Mouse (Mus musculus): ENCODE measurements around the gene Dhx16. TPM values are rescaled to one million over a fixed set of nuclear protein-coding genes. Genes with fewer than 3 reads are reported as not detected.
"Not testable (repeated sequence)": the region's sequence is repeated elsewhere in the genome, so short reads cannot be mapped to it uniquely, and the experiment has no call there.

The Dhx16 gene
- polyA plus RNA-seq, 1 experiment from 2014 or later: 26.6 TPM

DNA sequence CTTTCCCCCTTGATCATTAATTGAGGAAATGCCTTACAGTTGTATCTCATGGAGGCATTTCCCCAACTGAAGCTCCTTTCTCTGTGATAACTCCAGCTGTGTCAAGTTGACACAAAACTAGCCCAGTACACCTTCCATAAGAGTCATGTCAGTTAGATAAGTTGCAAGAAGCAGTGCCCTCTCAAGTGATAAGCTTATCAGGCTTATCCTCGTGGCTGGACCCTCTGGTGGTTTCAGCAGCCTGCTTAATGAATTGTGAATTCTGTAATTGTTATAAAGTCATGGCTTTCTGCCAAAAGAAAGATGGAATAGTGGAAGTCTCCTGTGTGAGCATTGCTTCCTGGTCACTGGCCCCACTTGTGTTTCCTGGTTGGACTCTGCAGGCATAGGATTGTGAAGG is 47.9 kb downstream of the Dhx16 start:
- 0 out of 2 replicates have a peak overlapping the region, but pooled peaks have one; percentile 8 for H3K9ac ChIP-seq
- H3K4me2 ChIP-seq: no peak overlapping the region
- H3K9me3 ChIP-seq (replicated peaks): no peaks in the 10 kb centered on the region
- peaks cover 9% of the 10 kb centered on the region; the same call in 1 of the 2 replicates for H3K4me1 ChIP-seq (replicated peaks)
- 8% methylated on average over 1 of the region's 1 CpGs for WGBS
- no peaks in the 10 kb centered on the region for H3K27me3 ChIP-seq (replicated peaks)
- H3K4me3 ChIP-seq: no peak overlapping the region
- peaks cover 88% of the 10 kb centered on the region for H3K36me3 ChIP-seq
- ATAC-seq (ENCODE audit: insufficient number of reproducible peaks, low FRiP score): no peak
- H3K27ac ChIP-seq (ENCODE audit: poor library complexity, severe bottlenecking): no peak overlapping the region

DNA sequence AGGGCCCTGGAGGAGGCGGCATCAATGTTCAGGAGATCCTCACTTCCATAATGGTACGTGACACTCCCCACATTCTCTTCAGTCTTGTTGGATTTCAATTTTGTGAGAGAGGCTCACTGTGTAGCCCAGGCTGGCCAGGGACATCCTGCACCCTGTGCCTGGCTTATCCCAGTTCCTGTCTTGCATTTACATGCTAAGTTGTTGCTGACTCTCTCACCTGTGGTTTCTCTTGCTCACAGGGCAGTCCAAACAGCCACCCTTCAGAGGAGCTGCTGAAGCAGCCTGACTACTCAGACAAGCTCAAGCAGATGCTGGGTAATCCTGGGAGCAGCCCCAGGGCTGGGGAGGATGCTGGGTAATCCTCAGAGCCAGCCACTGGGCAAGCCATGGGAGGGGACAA is 49.9 kb downstream of the Dhx16 start:
- peaks cover 9% of the 10 kb centered on the region; the same call in 1 of the 2 replicates for H3K4me1 ChIP-seq (replicated peaks)
- WGBS: 95% methylated on average over 2 of the region's 2 CpGs
- no peaks in the 10 kb centered on the region for H3K27me3 ChIP-seq (replicated peaks)
- peak; percentile 31; the same call in 1 of the 2 replicates for ATAC-seq (ENCODE audit: insufficient number of reproducible peaks, low FRiP score)
- no peaks in the 10 kb centered on the region for H3K9me3 ChIP-seq (replicated peaks)
- no peak overlapping the region for H3K4me2 ChIP-seq
- no peak overlapping the region for H3K9ac ChIP-seq
- H3K4me3 ChIP-seq: no peak overlapping the region
- no peak overlapping the region for H3K27ac ChIP-seq (ENCODE audit: poor library complexity, severe bottlenecking)
- peaks cover 75% of the 10 kb centered on the region for H3K36me3 ChIP-seq

DNA sequence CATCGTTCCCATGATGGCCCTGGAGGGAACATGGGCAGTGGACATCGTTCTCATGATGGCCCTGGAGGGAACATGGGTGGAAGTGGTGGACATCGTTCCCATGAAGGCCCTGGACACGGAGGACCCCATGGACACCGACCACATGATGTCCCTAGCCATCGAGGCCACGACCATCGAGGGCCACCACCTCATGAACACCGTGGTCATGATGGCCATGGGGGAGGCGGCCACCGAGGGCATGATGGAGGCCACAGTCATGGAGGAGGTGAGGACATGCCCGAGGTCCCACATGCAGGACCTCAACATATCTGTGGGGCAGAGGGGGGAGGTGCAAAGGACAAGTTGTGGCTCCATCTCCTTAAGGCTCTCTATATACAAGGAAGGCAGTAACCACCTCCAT is 51.0 kb downstream of the Dhx16 start:
- Histone ChIP-seq H3K27ac (ENCODE audit: poor library complexity, severe bottlenecking) (no peak overlapping the region), H3K36me3 (peaks cover 64% of the 10 kb centered on the region), H3K9me3 (replicated peaks) (no peaks in the 10 kb centered on the region), H3K4me1 (replicated peaks) (peaks cover 9% of the 10 kb centered on the region; the same call in 1 of the 2 replicates), H3K9ac (no peak overlapping the region), H3K4me3 (no peak overlapping the region), H3K27me3 (replicated peaks) (no peaks in the 10 kb centered on the region), H3K4me2 (no peak overlapping the region)
- no peak; the same call in 1 of the 2 replicates for ATAC-seq (ENCODE audit: insufficient number of reproducible peaks, low FRiP score)
- WGBS: 92% methylated on average over 12 of the region's 12 CpGs

DNA sequence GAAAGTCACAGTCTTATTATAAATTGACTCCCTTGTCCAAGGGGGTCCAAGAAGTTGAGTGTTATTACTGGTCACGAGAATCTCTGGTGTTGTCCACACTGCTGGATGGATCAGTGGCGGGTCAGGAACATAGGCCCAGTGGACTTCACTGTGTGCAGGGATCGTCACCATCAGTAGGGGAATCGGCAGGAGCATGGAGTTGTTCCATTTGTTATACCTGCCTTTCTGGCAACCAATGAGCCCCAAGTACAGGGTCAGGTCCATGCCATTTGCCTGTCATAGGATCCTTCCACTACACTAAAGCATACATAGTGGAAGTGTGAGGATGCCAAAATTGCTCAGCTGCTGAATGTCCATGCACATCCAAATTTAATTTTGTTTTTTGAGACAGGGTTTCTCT is 53.0 kb downstream of the Dhx16 start:
- no peaks in the 10 kb centered on the region for H3K9me3 ChIP-seq (replicated peaks)
- no peak overlapping the region for H3K4me3 ChIP-seq
- no peak overlapping the region for H3K27ac ChIP-seq (ENCODE audit: poor library complexity, severe bottlenecking)
- no peak for ATAC-seq (ENCODE audit: insufficient number of reproducible peaks, low FRiP score)
- no peak overlapping the region for H3K9ac ChIP-seq
- no peaks in the 10 kb centered on the region for H3K27me3 ChIP-seq (replicated peaks)
- WGBS: 92% methylated on average over 4 of the region's 4 CpGs
- H3K4me1 ChIP-seq (replicated peaks): no peaks in the 10 kb centered on the region
- H3K36me3 ChIP-seq: peaks cover 47% of the 10 kb centered on the region
- H3K4me2 ChIP-seq: no peak overlapping the region

DNA sequence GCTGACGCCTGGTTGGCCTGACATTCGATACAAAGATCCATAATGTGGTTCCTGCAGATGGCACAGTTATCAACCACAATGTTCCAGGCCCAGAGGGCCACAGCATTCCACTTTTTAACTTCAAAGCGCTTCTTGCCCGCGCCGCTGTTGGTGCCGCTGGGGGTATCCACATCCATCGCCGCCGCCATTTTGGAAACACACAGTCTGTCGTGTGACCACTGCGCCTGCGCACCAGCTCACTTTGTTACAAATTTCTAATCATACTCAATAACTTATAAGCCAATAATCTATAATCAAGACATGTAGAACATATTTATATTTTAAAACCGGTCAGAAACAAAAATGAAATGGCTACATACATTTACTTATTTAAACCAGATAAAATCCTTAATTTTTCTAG is 56.1 kb downstream of the Dhx16 start:
- peaks cover 16% of the 10 kb centered on the region for H3K36me3 ChIP-seq
- 83% methylated on average over 14 of the region's 14 CpGs for WGBS
- H3K27ac ChIP-seq (ENCODE audit: poor library complexity, severe bottlenecking); H3K27me3 ChIP-seq (replicated peaks); H3K9me3 ChIP-seq (replicated peaks); H3K4me1 ChIP-seq (replicated peaks); H3K4me3 ChIP-seq; H3K4me2 ChIP-seq; H3K9ac ChIP-seq; ATAC-seq (ENCODE audit: insufficient number of reproducible peaks, low FRiP score): not testable (repeated sequence)

DNA sequence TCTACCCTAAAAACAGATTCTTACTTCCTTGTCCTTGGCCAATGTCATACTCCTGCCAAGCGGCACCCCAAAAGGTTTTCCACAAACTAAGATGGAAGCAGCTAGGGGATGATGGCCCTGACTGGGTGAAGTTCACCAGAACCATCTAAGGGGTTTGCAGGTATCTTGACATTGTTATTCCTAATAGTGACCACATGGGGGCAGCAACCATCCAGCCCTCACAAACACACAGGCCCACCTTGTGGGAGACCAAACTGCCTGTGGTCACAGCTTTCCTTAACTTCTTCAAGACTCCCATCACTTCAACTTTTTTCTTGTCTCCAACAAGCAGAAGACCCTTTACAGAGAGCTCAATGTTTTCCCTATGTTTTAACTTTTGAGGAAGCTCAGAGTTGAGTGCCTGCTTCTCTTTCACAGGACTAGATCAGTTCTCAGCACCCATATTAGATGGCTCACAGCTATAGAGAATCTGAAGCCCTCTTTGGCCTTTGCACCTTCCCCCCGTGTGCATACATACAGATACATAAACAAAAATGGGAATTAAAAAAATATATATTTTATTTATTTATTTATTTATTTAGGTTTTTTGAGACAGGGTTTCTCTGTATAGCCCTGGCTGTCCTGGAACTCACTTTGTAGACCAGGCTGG is 58.2 kb downstream of the Dhx16 start:
- Histone ChIP-seq H3K27me3 (replicated peaks) (no peaks in the 10 kb centered on the region), H3K9ac (no peak overlapping the region), H3K4me2 (no peak overlapping the region), H3K4me1 (replicated peaks) (no peaks in the 10 kb centered on the region), H3K36me3 (no peaks in the 10 kb centered on the region), H3K27ac (ENCODE audit: poor library complexity, severe bottlenecking) (no peak overlapping the region), H3K4me3 (no peak overlapping the region), H3K9me3 (replicated peaks) (peaks cover 2% of the 10 kb centered on the region; the same call in 1 of the 2 replicates)
- no peak for ATAC-seq (ENCODE audit: insufficient number of reproducible peaks, low FRiP score)
- 27% methylated on average over 2 of the region's 2 CpGs for WGBS

DNA sequence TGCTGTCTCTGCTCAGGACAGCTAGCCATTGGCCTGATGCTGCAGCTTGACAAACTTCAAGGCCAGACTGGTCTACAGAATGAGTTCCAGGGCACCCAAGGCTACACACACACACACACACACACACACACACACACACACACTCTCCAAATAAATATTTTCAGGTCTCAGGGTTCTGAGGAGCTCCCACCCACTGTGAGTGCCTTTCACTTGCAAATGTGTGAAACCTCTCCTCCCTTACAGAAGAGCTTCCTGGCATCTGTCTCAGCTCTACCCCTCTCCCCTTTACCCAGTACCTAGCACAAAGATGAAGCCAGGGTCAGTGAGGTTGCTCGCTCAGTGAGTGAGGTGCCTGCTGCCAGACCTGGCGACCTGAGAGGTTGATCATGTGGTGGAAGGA is 59.5 kb downstream of the Dhx16 start:
- peaks cover 2% of the 10 kb centered on the region; the same call in 1 of the 2 replicates for H3K9me3 ChIP-seq (replicated peaks)
- H3K27me3 ChIP-seq (replicated peaks): no peaks in the 10 kb centered on the region
- no peak for ATAC-seq (ENCODE audit: insufficient number of reproducible peaks, low FRiP score)
- WGBS: 49% methylated on average over 2 of the region's 2 CpGs
- no peak overlapping the region for H3K27ac ChIP-seq (ENCODE audit: poor library complexity, severe bottlenecking)
- no peaks in the 10 kb centered on the region for H3K4me1 ChIP-seq (replicated peaks)
- no peak overlapping the region for H3K9ac ChIP-seq
- no peak overlapping the region for H3K4me3 ChIP-seq
- H3K4me2 ChIP-seq: no peak overlapping the region
- no peaks in the 10 kb centered on the region for H3K36me3 ChIP-seq

DNA sequence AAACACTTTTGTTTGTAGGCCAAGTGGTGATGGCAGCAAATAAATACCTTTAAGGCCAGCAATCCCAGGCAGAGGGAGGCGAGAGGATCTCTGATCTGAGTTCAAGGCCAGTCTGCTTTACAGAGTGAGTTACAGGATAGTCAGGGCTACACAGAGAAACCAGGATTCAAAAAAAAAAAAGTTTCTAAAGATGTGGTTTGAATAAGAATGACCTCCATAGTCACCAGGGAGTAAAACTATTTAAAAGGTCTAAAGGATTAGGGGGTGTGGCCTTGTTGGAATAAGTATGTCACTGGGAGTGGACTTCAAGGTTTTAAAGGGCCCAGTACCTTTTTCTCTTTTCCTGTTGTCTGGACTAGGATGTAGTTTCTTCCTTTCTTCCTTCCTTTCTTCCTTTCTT is 60.3 kb downstream of the Dhx16 start:
- H3K27ac ChIP-seq (ENCODE audit: poor library complexity, severe bottlenecking): no peak overlapping the region
- H3K4me1 ChIP-seq (replicated peaks): no peaks in the 10 kb centered on the region
- H3K4me2 ChIP-seq: no peak overlapping the region
- no peak for ATAC-seq (ENCODE audit: insufficient number of reproducible peaks, low FRiP score)
- peaks cover 2% of the 10 kb centered on the region; the same call in 1 of the 2 replicates for H3K9me3 ChIP-seq (replicated peaks)
- H3K27me3 ChIP-seq (replicated peaks): no peaks in the 10 kb centered on the region
- H3K9ac ChIP-seq: no peak overlapping the region
- no peak overlapping the region for H3K4me3 ChIP-seq
- WGBS: 62% methylated on average over 1 of the region's 1 CpGs
- H3K36me3 ChIP-seq: no peaks in the 10 kb centered on the region

MicroRNAs within 50 kb of the gene (microRNA counts, 519-probe panel; counts per million panel counts)
- microRNA mmu-miR-1894-3p: not detected
- not detected for microRNA mmu-miR-1894-5p

Small RNA genes lying within 50 kb of the gene (microRNA-seq; reads per million reads assigned to microRNA genes)
- gene Gm28033 (1.9 reads per million), gene Mir1894 (not detected)

Other genes starting within 250 kb of the Dhx16 start
- 0.14 and 0.37 TPM in 2 replicates for gene Mucl3, start 236.1 kb upstream of the Dhx16 start, polyA plus RNA-seq (2016; fragmentation: Nextera tagmentation; extraction: Ambion mirVana)
- 16.1 and 17.4 TPM in 2 replicates for gene Vars2, start 212.2 kb upstream of the Dhx16 start, polyA plus RNA-seq (2016; fragmentation: Nextera tagmentation; extraction: Ambion mirVana)
- 22.2 and 24.5 TPM in 2 replicates for gene Gtf2h4, start 206.1 kb upstream of the Dhx16 start, polyA plus RNA-seq (2016; fragmentation: Nextera tagmentation; extraction: Ambion mirVana)
- 162 and 167 TPM in 2 replicates for gene Ddr1, start 175.2 kb upstream of the Dhx16 start, polyA plus RNA-seq (2016; fragmentation: Nextera tagmentation; extraction: Ambion mirVana)
- gene Ier3, start 58.1 kb upstream of the Dhx16 start, polyA plus RNA-seq (2016; fragmentation: Nextera tagmentation; extraction: Ambion mirVana): 37.6 and 38.6 TPM in 2 replicates
- 78.2 and 80.2 TPM in 2 replicates for gene Flot1, start 56.6 kb upstream of the Dhx16 start, polyA plus RNA-seq (2016; fragmentation: Nextera tagmentation; extraction: Ambion mirVana)
- 743 and 773 TPM in 2 replicates for gene Tubb5, start 41.5 kb upstream of the Dhx16 start, polyA plus RNA-seq (2016; fragmentation: Nextera tagmentation; extraction: Ambion mirVana)
- gene Mdc1, start 38.3 kb upstream of the Dhx16 start, polyA plus RNA-seq (2016; fragmentation: Nextera tagmentation; extraction: Ambion mirVana): 21.6 and 25.0 TPM in 2 replicates
- gene Nrm, start 18.5 kb upstream of the Dhx16 start, polyA plus RNA-seq (2016; fragmentation: Nextera tagmentation; extraction: Ambion mirVana): 48.9 and 50.7 TPM in 2 replicates
- 22.8 and 23.7 TPM in 2 replicates for gene Ppp1r18, start 14.2 kb upstream of the Dhx16 start, polyA plus RNA-seq (2016; fragmentation: Nextera tagmentation; extraction: Ambion mirVana)
- 25.6 and 26.2 TPM in 2 replicates for gene 2310061I04Rik, start 17.6 kb downstream of the Dhx16 start, polyA plus RNA-seq (2016; fragmentation: Nextera tagmentation; extraction: Ambion mirVana)
- gene Atat1, start 30.3 kb downstream of the Dhx16 start, polyA plus RNA-seq (2016; fragmentation: Nextera tagmentation; extraction: Ambion mirVana): 56.0 and 56.4 TPM in 2 replicates
- gene Mrps18b, start 36.6 kb downstream of the Dhx16 start, polyA plus RNA-seq (2016; fragmentation: Nextera tagmentation; extraction: Ambion mirVana): 63.4 and 72.7 TPM in 2 replicates
- 35.8 and 39.6 TPM in 2 replicates for gene Ppp1r10, start 36.6 kb downstream of the Dhx16 start, polyA plus RNA-seq (2016; fragmentation: Nextera tagmentation; extraction: Ambion mirVana)
- gene Abcf1, start 89.9 kb downstream of the Dhx16 start, polyA plus RNA-seq (2016; fragmentation: Nextera tagmentation; extraction: Ambion mirVana): 73.9 and 76.5 TPM in 2 replicates
- 39.8 and 42.4 TPM in 2 replicates for gene Gnl1, start 100.0 kb downstream of the Dhx16 start, polyA plus RNA-seq (2016; fragmentation: Nextera tagmentation; extraction: Ambion mirVana)
- gene Prr3, start 100.4 kb downstream of the Dhx16 start, polyA plus RNA-seq (2016; fragmentation: Nextera tagmentation; extraction: Ambion mirVana): 17.6 and 18.5 TPM in 2 replicates
- gene H2-T24, start 140.7 kb downstream of the Dhx16 start, polyA plus RNA-seq (2016; fragmentation: Nextera tagmentation; extraction: Ambion mirVana): 3.4 and 3.9 TPM in 2 replicates
- 4.7 and 5.2 TPM in 2 replicates for gene H2-T23, start 153.0 kb downstream of the Dhx16 start, polyA plus RNA-seq (2016; fragmentation: Nextera tagmentation; extraction: Ambion mirVana)
- 4.7 and 6.1 TPM in 2 replicates for gene H2-T22, start 162.9 kb downstream of the Dhx16 start, polyA plus RNA-seq (2016; fragmentation: Nextera tagmentation; extraction: Ambion mirVana)
- gene Gm6034, start 163.1 kb downstream of the Dhx16 start, polyA plus RNA-seq (2016; fragmentation: Nextera tagmentation; extraction: Ambion mirVana): not detected in 2 replicates
- not detected in 2 replicates for gene Gm11127, start 178.6 kb downstream of the Dhx16 start, polyA plus RNA-seq (2016; fragmentation: Nextera tagmentation; extraction: Ambion mirVana)
- not detected in 2 replicates for gene Gm19684, start 241.9 kb downstream of the Dhx16 start, polyA plus RNA-seq (2016; fragmentation: Nextera tagmentation; extraction: Ambion mirVana)
- not detected in 2 replicates for gene Gm7030, start 249.6 kb downstream of the Dhx16 start, polyA plus RNA-seq (2016; fragmentation: Nextera tagmentation; extraction: Ambion mirVana)